Mouse (Mus musculus): ENCODE data around the gene Mcub.

DNA sequence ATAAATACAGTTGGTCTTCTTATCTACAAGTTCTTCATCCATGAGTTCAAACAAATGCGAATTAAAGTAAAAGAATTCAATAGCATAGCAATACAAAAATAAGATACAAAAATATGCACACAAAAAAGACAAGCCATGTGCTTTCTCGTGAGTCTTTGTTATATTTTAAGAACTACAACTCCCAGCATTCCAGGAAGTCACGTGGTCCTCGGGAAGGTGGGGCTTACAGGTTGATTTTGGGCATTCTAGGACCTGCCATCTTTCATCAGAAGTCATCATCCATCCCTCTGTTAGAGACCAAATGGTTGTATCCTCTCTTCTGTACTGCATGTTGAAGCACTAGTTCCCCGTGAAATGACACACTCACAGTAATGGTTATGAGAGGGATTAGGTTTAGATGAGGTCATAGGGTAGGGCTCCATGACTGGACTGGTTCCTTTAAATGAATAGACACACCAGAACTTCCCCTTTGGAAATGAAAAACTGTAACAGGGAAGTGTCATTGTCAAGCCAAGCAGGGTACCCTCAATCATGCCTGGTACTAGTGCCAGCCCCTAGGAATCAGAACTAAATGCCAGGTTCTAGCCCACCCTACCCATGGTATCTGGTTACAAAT lies 20.7 kb downstream of the Mcub start:
- TF ChIP-seq CTCF (IDR thresholded peaks at IDR 0.05; ENCODE audit: low read depth) (no peak), EP300 (IDR thresholded peaks at IDR 0.05; ENCODE audit: low read depth) (no peak)
